Mouse (Mus musculus): ENCODE data around the gene Itpkc.

Gene Itpkc

GRCm38 (mm10) chr7:27192434-27192833, 36.0 kb downstream of the Itpkc start:
- DNase-seq (ENCODE audit: low spot score), result no peak

- DNase-seq (ENCODE audit: low spot score), result no peak
Observed at GRCm38 (mm10) chr7:27189271-27189931, 39.1 kb downstream of the Itpkc start.

GRCm38 (mm10) chr7:27185986-27186385, 42.5 kb downstream of the Itpkc start:
- DNase-seq (ENCODE audit: low spot score), result no peak

GRCm38 (mm10) chr7:27184964-27185363, 43.5 kb downstream of the Itpkc start:
- peak; percentile 65 for DNase-seq (ENCODE audit: low spot score)

GRCm38 (mm10) chr7:27182498-27182897, 46.0 kb downstream of the Itpkc start:
- DNase-seq (ENCODE audit: low spot score), result no peak

- no peak for DNase-seq (ENCODE audit: low spot score)
Observed at GRCm38 (mm10) chr7:27180837-27181695, 47.4 kb downstream of the Itpkc start, which contains the start of the genes Gm21983 and Mia. Gene Gm21983, minus strand, starts transcription at chr7:27181086. Gene Mia, minus strand, starts transcription at chr7:27181157.

- no peak for DNase-seq (ENCODE audit: low spot score)
Observed at GRCm38 (mm10) chr7:27180036-27180435, 48.4 kb downstream of the Itpkc start.

GRCm38 (mm10) chr7:27179217-27179918, 49.1 kb downstream of the Itpkc start:
- no peak for DNase-seq (ENCODE audit: low spot score)

GRCm38 (mm10) chr7:27178324-27179216, 49.9 kb downstream of the Itpkc start, which contains the start of gene Rab4b:
Gene Rab4b, minus strand, starts transcription at chr7:27178896.
- peak; percentile 99 for DNase-seq (ENCODE audit: low spot score)

- DNase-seq (ENCODE audit: low spot score), result no peak
Observed at GRCm38 (mm10) chr7:27177942-27178323, 50.5 kb downstream of the Itpkc start.

GRCm38 (mm10) chr7:27174896-27175295, 53.6 kb downstream of the Itpkc start:
- no peak for DNase-seq (ENCODE audit: low spot score)

GRCm38 (mm10) chr7:27174496-27174895, 54.0 kb downstream of the Itpkc start:
- DNase-seq (ENCODE audit: low spot score), result no peak

GRCm38 (mm10) chr7:27170981-27171380, 57.5 kb downstream of the Itpkc start:
- no peak for DNase-seq (ENCODE audit: low spot score)

GRCm38 (mm10) chr7:27168371-27168770, 60.1 kb downstream of the Itpkc start:
- no peak for DNase-seq (ENCODE audit: low spot score)

- no peak for DNase-seq (ENCODE audit: low spot score)
Observed at GRCm38 (mm10) chr7:27167475-27168094, 60.9 kb downstream of the Itpkc start.

GRCm38 (mm10) chr7:27166614-27167474, 61.6 kb downstream of the Itpkc start, which contains the start of gene Egln2:
Gene Egln2, minus strand, starts transcription at chr7:27166802.
- peak; percentile 92 for DNase-seq (ENCODE audit: low spot score)

- DNase-seq (ENCODE audit: low spot score), result peak; percentile 87
Observed at GRCm38 (mm10) chr7:27166229-27166613, 62.2 kb downstream of the Itpkc start.

- no peak for DNase-seq (ENCODE audit: low spot score)
Observed at GRCm38 (mm10) chr7:27165696-27166095, 62.8 kb downstream of the Itpkc start.

GRCm38 (mm10) chr7:27165007-27165655, 63.3 kb downstream of the Itpkc start:
- no peak for DNase-seq (ENCODE audit: low spot score)

Data from embryo, embryonic 10.5 days (tissue).